Mouse (Mus musculus): ENCODE measurements around the gene Olfr1411.
A peak's percentile ranks its signal among the peaks of the same experiment; 100 is the strongest.

The Olfr1411 gene

DNA sequence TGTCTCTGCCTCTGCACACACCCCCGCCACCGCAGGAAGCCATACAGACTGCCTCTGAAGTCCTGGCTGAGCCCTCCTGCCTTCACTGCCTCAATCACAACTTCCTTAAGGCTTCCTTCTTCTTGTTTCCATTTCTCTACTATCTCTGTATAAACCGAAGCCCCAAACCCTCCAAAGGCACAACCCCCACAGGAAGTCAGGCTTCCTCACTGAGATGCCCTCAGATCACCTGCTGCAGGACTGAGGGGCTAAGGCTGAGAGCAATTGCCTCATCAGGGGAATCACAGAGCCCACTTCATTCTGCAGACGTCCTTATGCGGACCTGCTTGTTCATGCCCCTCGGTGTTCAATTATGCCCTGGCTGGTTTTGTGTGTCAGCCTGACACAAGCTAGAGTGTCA is 46.2 kb downstream of the Olfr1411 start:
- DNase-seq, result no peak

DNA sequence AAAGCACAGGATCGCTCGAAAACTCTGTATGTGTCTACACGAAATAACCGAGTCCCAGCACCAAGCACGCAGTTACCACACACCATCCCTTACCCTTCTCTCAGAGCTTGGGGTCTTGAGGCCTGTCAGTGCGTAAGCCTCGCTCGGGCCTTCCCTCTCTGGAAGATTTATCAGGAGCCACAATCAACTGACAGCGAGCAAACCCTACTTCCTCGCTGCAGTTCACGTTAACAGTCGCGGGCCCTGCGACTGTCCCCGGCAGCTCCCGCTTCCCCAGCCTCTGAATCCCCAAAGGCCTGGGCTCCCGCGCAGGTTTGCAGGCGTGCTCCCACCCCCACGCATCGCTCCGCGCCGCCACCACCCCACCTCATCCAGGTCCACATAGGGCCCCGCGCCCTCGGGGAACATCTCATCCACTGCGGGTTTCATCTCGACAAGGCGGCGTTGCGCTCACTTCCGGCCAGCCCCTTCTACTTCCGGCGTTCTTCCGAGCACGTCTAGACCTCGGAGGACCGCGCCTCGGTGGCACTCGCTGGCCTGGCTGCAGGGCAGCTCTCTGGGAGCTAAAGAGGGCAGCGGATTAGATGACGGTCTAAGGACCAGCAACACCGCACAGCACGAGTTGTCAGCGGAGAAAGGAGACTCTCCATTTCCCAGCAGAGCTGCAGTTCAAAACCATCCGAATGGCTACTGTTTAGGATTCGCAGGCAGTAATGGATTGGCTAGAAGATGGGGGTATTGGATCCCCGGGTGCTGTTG is 47.5 kb downstream of the Olfr1411 start, which contains the start of gene Cops9:
TSS of gene Cops9 (minus strand) at position 472 of the 759 bp plus-strand sequence.
- peak; percentile 93 to 95 for DNase-seq

DNA sequence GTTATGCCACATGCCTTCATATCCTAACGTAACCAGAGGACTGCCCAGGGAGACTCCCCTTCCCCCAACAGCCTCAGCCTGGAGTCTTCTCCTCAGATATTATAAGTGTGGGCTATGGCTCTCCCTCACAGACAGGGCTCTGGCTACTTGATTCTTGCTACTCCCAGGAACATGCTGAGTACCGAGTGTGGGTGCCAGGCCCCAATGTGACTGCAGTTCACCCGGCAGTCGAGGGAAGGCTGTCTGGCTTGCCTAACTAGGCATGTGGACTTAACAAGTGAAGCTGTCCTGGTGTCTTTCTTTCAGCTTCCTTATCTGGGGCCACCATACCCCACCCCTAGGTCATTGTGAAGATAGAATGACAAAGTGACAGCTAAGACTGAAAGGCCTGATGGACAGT is 49.5 kb downstream of the Olfr1411 start:
- no peak for DNase-seq

DNA sequence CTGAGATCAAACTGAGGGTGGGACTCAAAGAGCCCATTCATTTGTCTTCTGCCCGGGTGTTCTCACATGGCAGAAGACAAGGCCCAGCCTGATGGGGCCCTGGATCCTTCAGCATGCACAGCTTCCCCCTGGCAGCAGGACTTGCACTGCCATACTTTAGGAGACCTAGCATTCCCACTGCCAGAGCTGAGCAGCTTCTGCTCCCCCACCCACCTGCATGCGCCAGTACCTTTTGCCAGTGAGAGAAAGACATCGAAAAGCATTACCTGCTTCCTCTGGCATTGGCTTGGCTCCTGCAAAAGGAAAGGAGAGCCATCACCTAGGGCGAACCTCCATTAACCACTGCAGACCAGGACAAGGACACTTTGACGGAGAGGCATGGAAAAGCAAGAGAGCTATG is 50.7 kb downstream of the Olfr1411 start:
- no peak for DNase-seq

DNA sequence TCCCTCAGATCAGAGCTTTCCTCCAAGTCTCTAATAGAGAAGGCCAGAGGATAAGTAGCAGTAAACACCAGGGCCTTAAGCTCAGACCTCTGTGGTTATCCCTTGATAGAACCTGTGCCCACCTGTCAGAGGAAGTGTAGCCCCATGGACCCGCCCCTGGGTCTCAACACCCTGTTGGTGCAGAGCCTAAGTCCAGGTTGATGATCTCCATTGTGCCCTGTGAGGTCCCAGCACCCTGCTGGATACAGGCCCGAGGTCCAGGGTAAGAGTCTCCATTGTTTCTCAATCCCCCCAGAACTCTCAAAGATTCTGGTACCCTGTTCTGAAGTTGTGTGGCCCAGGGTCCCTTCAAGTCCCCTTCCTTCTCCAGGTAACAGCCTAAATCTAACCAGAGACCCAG is 51.9 kb downstream of the Olfr1411 start:
- no peak for DNase-seq

DNA sequence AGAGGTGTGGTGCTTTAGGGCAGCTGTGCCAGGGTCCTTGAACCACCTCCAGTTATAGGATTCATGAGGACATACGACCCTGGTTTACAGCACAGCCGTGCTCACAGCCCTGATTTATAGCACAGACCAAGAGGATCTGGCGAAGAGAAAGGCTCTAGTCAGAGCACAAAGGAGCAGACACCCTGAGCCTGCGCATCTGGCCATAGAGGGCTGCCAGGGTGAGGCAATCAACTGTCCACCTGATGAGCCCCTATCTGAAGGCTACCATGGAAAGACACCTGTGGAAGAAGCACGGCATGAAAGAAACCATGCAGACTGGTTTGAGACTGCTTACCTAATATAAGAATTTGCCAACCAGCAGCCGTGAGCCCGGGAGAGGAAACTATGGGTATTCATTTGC is 52.4 kb downstream of the Olfr1411 start:
- DNase-seq, result no peak

DNA sequence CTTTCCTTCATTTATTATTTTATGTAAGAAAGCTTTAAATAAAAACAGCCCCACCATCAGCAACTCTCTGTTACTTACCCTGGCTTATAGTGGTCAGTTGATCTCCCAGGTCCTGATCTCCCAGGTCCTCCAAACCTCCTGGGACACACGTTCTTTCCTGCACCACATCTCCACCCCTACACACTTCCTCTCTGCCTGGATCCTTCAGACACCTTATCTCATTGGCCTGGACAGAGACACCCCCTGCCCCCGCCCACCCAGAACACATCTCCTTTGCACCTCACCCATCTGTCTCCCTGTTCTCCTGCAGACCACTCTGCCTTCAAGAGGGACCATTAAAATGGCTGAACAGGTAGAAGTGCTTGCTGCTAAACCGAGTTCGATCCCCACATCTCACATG is 52.8 kb downstream of the Olfr1411 start:
- DNase-seq, result no peak
